Mouse (Mus musculus) intestine, embryonic 14.5 days (tissue): ENCODE results near the gene Mrps26. TPM values are rescaled to one million over a fixed set of nuclear protein-coding genes. Genes with fewer than 3 reads are reported as not detected.
A peak's percentile ranks its signal among the peaks of the same experiment; 100 is the strongest.
"Not testable (repeated sequence)": the region's sequence is repeated elsewhere in the genome, so short reads cannot be mapped to it uniquely, and the experiment has no call there.

ENCODE experiments used
- ATAC-seq: fragments of 200-750 bp; cut with Nextera tagmentation; replicated peaks from 2 replicates; pipeline ENCODE4 v1.8.0; 2017; ENCODE audit warnings: low read depth, moderate number of reproducible peaks, moderate TSS enrichment, moderate library complexity; ENCODE audit not compliant: low FRiP score, low TSS enrichment
- DNase-seq: peaks from one replicate; pipeline ENCODE4 v3.0.0-alpha.2; 2018; ENCODE audit warnings: low spot score
- H3K27ac ChIP-seq: fragments of 300-500 bp; sonication (generic); 2 replicates; pipeline ENCODE4 v1.5.1; 2014; ENCODE audit warnings: low read depth, mild to moderate bottlenecking, control low read depth
- H3K27me3 ChIP-seq: fragments of 300-500 bp; sonication (generic); replicated peaks from 2 replicates; pipeline ENCODE4 v1.6.1; 2014; ENCODE audit warnings: low read length, control low read depth; ENCODE audit not compliant: control insufficient read depth, insufficient read depth
- H3K36me3 ChIP-seq: fragments of 300-500 bp; sonication (generic); 2 replicates; pipeline ENCODE4 v1.6.1; 2014; ENCODE audit warnings: low read length, control low read depth; ENCODE audit not compliant: control insufficient read depth, insufficient read depth
- H3K4me1 ChIP-seq: fragments of 300-500 bp; sonication (generic); replicated peaks from 2 replicates; pipeline ENCODE4 v1.6.1; 2014; ENCODE audit warnings: low read length, control low read depth, mixed read lengths; ENCODE audit not compliant: control insufficient read depth, insufficient read depth
- H3K4me2 ChIP-seq: fragments of 300-500 bp; sonication (generic); 2 replicates; pipeline ENCODE4 v1.6.1; 2014; ENCODE audit warnings: low read length
- H3K4me3 ChIP-seq: fragments of 300-500 bp; sonication (generic); 2 replicates; pipeline ENCODE4 v1.5.1; 2014; ENCODE audit warnings: low read depth, low read length, control low read depth, mixed read lengths
- H3K9ac ChIP-seq: fragments of 300-500 bp; sonication (generic); 2 replicates; pipeline ENCODE4 v1.6.1; 2014; ENCODE audit warnings: mild to moderate bottlenecking, low read length
- H3K9me3 ChIP-seq: fragments of 300-500 bp; sonication (generic); 2 replicates; pipeline ENCODE4 v1.6.1; 2016; ENCODE audit warnings: low read length, control low read depth; ENCODE audit not compliant: control insufficient read depth
- WGBS: fragments of 180-500 bp; shearing (Covaris S2); extraction: QIAGEN DNeasy Blood & Tissue Kit; methylation state at CpG from one replicate; pipeline ENCODE4 v1.1.7; 2014; 5-methylcytosine and 5-hydroxymethylcytosine counted together
- polyA plus RNA-seq: library from polyadenylated mRNA; unstranded; fragments of >200 nt; fragmentation: Nextera tagmentation; extraction: Ambion mirVana; gene quantifications from 2 replicates; pipeline ENCODE4 v1.2.1, GENCODE M21; 2014

The Mrps26 gene
- polyA plus RNA-seq = 97.4 and 100 TPM in 2 replicates

DNA sequence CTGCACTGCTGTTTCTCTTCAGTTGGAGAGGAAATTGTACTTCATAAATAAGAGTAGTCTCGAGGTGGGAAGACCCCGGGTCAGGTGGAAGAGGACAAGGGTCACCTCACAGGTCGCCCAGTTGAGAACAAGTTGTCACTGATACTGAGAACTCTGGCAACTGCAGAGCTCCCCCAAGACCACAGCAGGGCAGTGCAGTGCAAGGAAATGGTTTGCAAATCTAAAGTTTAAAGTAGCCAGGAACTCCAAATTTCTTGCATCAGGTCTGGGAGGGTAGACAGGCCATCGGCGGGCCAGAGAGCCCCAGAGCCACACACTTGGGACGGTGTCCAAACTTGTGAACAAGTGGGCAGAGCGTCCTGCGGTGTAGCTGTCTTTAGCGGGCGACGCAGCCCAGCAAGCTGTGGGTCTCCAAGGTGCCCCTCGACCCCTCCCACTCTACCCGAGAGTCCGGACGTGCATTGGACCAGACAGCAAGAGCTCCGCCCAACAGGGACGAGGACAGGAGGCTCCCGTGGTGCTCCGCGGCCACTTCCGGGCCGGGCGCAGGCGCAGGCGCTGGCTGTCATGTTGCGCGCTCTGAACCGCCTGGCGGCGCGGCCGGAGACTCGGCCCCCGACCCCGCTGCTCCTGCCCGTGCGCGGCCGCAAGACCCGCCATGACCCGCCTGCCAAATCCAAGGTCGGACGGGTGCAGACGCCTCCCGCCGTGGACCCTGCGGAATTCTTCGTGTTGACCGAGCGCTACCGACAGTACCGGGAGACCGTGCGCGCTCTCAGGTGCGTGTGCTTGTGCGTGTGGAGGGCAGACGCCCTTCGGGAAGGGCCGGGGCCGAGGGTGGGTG lies at the start of gene Mrps26:
Mrps26 (plus strand) TSS at position 531 of the 844 bp plus-strand sequence.
- Histone ChIP-seq H3K9me3 (no peaks in the 10 kb centered on the region), H3K4me3 (peak within 1 kb of the TSS; percentile 92), H3K27me3 (no peaks in the 10 kb centered on the region), H3K4me2 (peak within 1 kb of the TSS; percentile 82), H3K9ac (peak within 1 kb of the TSS; percentile 81), H3K36me3 (peaks cover 26% of the 10 kb centered on the region), H3K27ac (no peak within 1 kb of the TSS; the same call in 1 of the 2 replicates), H3K4me1 (peaks cover 9% of the 10 kb centered on the region; the same call in 1 of the 2 replicates)
- under 1% methylated on average over 61 of the region's 61 CpGs for WGBS
- DNase-seq = peak; percentile 93
- peak; percentile 98 for ATAC-seq

DNA sequence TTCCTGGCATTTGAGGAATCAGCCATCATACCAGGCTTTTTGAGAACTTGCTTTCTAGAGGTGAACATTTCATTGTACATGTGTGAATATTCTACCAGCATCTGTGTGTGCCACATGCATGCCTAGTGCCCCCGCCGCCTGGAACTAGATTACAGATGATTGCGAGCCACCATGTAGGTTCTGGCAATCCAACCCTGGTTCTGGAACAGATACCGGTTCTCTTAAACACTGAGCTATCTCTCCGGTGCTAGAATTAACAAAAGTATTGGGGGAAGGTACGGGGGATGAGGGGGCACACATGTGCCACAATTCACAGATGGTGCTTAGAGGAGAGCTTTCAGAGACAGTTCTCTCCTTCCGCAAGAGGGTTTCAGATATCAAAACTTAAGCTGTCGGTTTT lies 49.6 kb upstream of the Mrps26 start:
- ATAC-seq (no peak), DNase-seq (no peak)
- peaks cover 32% of the 10 kb centered on the region for H3K36me3 ChIP-seq
- no peak overlapping the region for H3K27ac ChIP-seq
- H3K27me3 ChIP-seq = no peaks in the 10 kb centered on the region
- no peaks in the 10 kb centered on the region for H3K4me1 ChIP-seq
- 92% methylated on average over 8 of the region's 8 CpGs for WGBS
- no peaks in the 10 kb centered on the region for H3K9me3 ChIP-seq
- H3K9ac ChIP-seq = no peak overlapping the region
- H3K4me2 ChIP-seq = no peak overlapping the region
- H3K4me3 ChIP-seq = no peak overlapping the region

DNA sequence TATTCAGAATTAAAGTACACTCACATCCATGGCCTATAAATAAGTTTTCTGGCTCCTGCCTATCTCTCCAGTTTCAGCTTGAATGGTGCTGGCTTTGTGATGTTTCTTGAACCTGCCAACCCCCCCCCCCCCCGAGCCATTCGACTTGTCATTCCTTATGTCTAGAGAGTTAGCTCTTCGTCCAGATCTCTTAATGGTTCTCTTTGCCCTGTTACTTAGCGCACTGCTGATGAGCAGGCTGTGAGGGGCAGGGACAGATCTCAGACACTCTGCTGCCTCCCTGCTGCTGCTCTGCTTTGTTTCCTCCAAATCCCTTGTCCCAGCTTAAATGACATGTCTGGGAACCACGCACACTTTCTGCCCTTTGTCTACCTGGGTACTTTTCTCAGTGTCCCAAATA lies 47.8 kb upstream of the Mrps26 start:
- Histone ChIP-seq H3K9ac (no peak overlapping the region), H3K9me3 (no peaks in the 10 kb centered on the region), H3K4me2 (no peak overlapping the region), H3K27ac (no peak overlapping the region), H3K4me1 (no peaks in the 10 kb centered on the region), H3K4me3 (no peak overlapping the region), H3K36me3 (peaks cover 46% of the 10 kb centered on the region), H3K27me3 (no peaks in the 10 kb centered on the region)
- ATAC-seq (no peak), DNase-seq (no peak)
- 76% methylated on average over 5 of the region's 5 CpGs for WGBS

DNA sequence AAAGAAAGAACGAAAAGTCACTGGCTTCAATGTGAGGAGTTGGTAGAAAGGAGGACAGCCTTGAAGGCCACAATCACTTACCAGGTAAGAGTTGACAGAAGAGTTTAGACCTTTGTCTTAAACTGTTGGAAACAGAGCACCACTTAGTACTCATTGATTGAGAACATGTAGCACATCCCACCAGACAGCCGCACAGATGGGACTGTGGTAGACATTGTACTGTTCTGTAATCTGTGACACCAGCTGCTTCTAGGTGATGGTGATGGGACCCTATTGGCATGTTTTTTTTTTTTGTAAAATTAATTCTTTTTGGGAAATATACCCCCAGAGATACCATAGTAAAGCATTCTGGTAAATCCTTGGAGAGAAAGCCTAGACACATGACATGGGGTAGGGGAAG lies 41.6 kb upstream of the Mrps26 start:
- H3K27me3 ChIP-seq = no peaks in the 10 kb centered on the region
- H3K9me3 ChIP-seq = no peaks in the 10 kb centered on the region
- H3K4me3 ChIP-seq = no peak overlapping the region
- peaks cover 81% of the 10 kb centered on the region for H3K36me3 ChIP-seq
- H3K27ac ChIP-seq = no peak overlapping the region
- H3K4me2 ChIP-seq = no peak overlapping the region
- 92% methylated on average over 2 of the region's 2 CpGs for WGBS
- no peaks in the 10 kb centered on the region for H3K4me1 ChIP-seq
- ATAC-seq = no peak
- no peak for DNase-seq
- no peak overlapping the region for H3K9ac ChIP-seq

DNA sequence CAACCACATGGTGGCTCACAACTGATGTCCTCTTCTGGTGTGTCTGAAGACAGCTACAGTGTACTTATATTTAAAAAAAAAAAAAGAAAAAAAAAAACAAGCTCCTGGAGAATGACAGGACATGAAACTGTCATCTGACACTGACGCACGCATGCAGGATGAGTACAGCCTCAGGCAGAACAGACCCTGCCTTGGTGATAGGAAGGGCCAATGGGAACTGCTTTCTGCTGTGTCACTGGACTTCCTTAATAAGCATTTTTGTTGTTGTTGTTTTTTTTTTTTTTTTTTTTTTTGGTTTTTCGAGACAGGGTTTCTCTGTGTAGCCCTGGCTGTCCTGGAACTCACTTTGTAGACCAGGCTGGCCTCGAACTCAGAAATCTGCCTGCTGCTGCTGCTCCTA lies 38.1 kb upstream of the Mrps26 start:
- not testable (repeated sequence) for H3K27me3 ChIP-seq, ATAC-seq, H3K4me1 ChIP-seq, H3K4me2 ChIP-seq, H3K27ac ChIP-seq, H3K9ac ChIP-seq, H3K4me3 ChIP-seq, H3K9me3 ChIP-seq, DNase-seq
- WGBS = 90% methylated on average over 3 of the region's 4 CpGs
- peaks cover 70% of the 10 kb centered on the region for H3K36me3 ChIP-seq

DNA sequence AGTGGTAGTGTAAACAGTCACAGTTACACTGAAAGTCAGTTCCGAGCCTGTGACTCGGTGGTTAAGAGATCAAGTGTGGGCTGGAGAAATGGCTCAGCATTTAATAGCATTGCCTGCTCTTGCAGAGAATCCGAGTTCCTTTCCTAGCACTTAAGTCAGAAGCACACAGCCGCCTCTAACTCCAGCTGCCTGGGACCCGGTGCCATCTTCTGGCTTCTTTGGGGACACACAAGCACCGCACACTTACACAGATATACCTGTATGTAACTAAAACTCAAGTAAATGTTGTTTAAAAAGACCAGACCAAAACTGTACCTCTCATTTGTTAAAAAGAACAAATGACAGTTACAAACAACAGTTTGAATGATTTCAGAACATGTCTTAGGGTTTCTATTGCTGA lies 35.1 kb upstream of the Mrps26 start:
- Histone ChIP-seq H3K27me3 (no peaks in the 10 kb centered on the region), H3K4me1 (no peaks in the 10 kb centered on the region), H3K36me3 (peaks cover 68% of the 10 kb centered on the region), H3K9ac (no peak overlapping the region), H3K27ac (no peak overlapping the region), H3K9me3 (no peaks in the 10 kb centered on the region), H3K4me2 (no peak overlapping the region), H3K4me3 (no peak overlapping the region)
- DNase-seq = no peak
- ATAC-seq = no peak
- WGBS = 85% methylated on average over 6 of the region's 6 CpGs

DNA sequence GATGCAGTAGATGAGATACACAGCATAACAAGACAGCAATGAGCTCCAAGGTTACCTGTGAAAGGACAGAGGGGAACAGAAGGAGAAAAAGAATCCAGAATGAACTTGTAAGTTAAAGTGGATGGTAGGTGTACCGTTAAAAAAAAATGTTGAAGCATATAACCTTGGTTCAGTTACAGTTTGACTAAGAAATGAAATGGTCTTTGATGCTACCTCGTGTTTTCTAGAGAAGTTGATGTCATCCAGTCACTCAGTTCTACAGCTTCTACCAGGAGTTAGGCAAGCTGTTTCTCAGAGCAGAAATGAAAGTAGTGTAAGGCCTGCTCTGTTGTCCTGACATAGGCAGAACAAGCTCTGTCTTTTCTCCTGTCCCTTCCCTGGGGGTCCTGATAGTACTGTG lies 34.3 kb upstream of the Mrps26 start:
- H3K4me2 ChIP-seq = no peak overlapping the region
- H3K27me3 ChIP-seq = no peaks in the 10 kb centered on the region
- no peaks in the 10 kb centered on the region for H3K9me3 ChIP-seq
- no peaks in the 10 kb centered on the region for H3K4me1 ChIP-seq
- H3K27ac ChIP-seq = no peak overlapping the region
- peaks cover 70% of the 10 kb centered on the region for H3K36me3 ChIP-seq
- H3K9ac ChIP-seq = no peak overlapping the region
- no peak overlapping the region for H3K4me3 ChIP-seq
- ATAC-seq = no peak
- DNase-seq = no peak
- 90% methylated on average over 2 of the region's 2 CpGs for WGBS

DNA sequence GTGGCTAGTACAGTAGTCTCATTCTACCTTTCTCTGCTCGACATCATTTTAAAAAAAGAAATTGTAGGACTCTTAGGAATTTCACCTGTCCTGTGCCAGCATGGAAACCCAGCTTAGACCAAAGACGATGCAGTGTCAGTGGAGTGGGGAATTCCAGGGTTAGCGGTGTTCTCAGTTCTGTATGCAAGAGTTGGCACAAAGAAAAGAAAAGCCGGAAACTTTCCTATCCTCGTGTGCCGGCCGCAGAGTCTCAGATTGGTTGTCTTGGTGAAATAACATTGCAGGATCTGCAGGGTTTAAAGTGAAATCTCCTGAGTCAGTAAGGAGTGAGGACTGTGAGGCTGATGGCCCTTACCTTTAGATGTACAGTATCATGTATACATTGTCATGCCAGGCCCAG lies 33.6 kb upstream of the Mrps26 start:
- no peak overlapping the region for H3K27ac ChIP-seq

DNA sequence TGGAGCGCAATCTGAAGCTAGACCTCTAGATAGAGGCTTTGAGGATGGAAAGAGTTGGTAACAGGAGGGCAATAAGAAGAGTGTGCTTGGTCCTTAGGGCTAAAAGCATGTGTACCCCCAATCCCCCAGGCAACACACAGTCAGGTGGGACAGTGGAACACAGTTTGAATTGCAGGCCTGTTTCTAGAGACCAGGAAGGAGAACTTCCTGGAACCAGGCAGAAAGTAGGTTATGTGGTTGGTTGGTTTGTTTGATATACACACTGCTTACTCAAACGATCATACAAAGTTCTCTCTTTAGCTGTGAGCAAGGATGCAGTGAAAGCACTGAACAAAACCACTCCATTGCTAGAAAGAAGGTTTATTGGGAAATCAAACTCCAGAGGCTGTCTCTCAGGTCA lies 31.3 kb upstream of the Mrps26 start:
- H3K27me3 ChIP-seq = no peaks in the 10 kb centered on the region
- H3K4me2 ChIP-seq = no peak overlapping the region
- no peaks in the 10 kb centered on the region for H3K9me3 ChIP-seq
- no peak overlapping the region for H3K4me3 ChIP-seq
- peaks cover 64% of the 10 kb centered on the region for H3K36me3 ChIP-seq
- DNase-seq (no peak), ATAC-seq (no peak)
- no peaks in the 10 kb centered on the region for H3K4me1 ChIP-seq
- H3K9ac ChIP-seq = no peak overlapping the region
- no peak overlapping the region for H3K27ac ChIP-seq
- 72% methylated on average over 2 of the region's 2 CpGs for WGBS

More for the DNA sequence above, 33.6 kb upstream of the Mrps26 start:
- Histone ChIP-seq H3K4me3 (no peak overlapping the region), H3K27me3 (no peaks in the 10 kb centered on the region), H3K4me2 (no peak overlapping the region), H3K9me3 (no peaks in the 10 kb centered on the region), H3K9ac (no peak overlapping the region), H3K36me3 (peaks cover 70% of the 10 kb centered on the region), H3K4me1 (no peaks in the 10 kb centered on the region)
- WGBS = 93% methylated on average over 7 of the region's 7 CpGs
- ATAC-seq (no peak), DNase-seq (no peak)
